Mouse (Mus musculus): ENCODE results near the gene Tsen54. TPM values are rescaled to one million over a fixed set of nuclear protein-coding genes. Genes with fewer than 3 reads are reported as not detected.
"Not testable (repeated sequence)": the region's sequence is repeated elsewhere in the genome, so short reads cannot be mapped to it uniquely, and the experiment has no call there.

The Tsen54 gene
- polyA plus RNA-seq, 1 experiment from 2014 or later, result 23.0 TPM

- Histone ChIP-seq H3K36me3 (peaks cover 16% of the 10 kb centered on the region), H3K27ac (ENCODE audit: poor library complexity, severe bottlenecking) (peak overlapping the region; percentile 97), H3K4me2 (no peak overlapping the region), H3K27me3 (replicated peaks) (no peaks in the 10 kb centered on the region), H3K4me3 (no peak overlapping the region), H3K4me1 (replicated peaks) (peaks cover 85% of the 10 kb centered on the region), H3K9me3 (replicated peaks) (peaks cover 6% of the 10 kb centered on the region), H3K9ac (no peak overlapping the region)
- no peak for ATAC-seq (ENCODE audit: insufficient number of reproducible peaks, low FRiP score)
- WGBS, result 83% methylated on average over 6 of the region's 6 CpGs
Observed at GRCm38 (mm10) chr11:115841044-115841443, 26.5 kb downstream of the Tsen54 start.

GRCm38 (mm10) chr11:115841961-115842550, 27.5 kb downstream of the Tsen54 start:
- under 1% methylated on average over 6 of the region's 6 CpGs for WGBS
- Histone ChIP-seq H3K4me3 (no peak overlapping the region), H3K9ac (peak overlapping the region; percentile 43), H3K36me3 (peaks cover 27% of the 10 kb centered on the region), H3K27me3 (replicated peaks) (no peaks in the 10 kb centered on the region), H3K4me1 (replicated peaks) (peaks cover 75% of the 10 kb centered on the region), H3K27ac (ENCODE audit: poor library complexity, severe bottlenecking) (peak overlapping the region; percentile 97), H3K4me2 (peak overlapping the region; percentile 42), H3K9me3 (replicated peaks) (peaks cover 6% of the 10 kb centered on the region)
- ATAC-seq (ENCODE audit: insufficient number of reproducible peaks, low FRiP score), result peak; percentile 86

GRCm38 (mm10) chr11:115843141-115843890, 28.8 kb downstream of the Tsen54 start:
- Histone ChIP-seq H3K4me3 (no peak overlapping the region), H3K9ac (peak overlapping the region; percentile 43; the same call in 1 of the 2 replicates), H3K27ac (ENCODE audit: poor library complexity, severe bottlenecking) (peak overlapping the region; percentile 97), H3K36me3 (peaks cover 39% of the 10 kb centered on the region), H3K4me2 (peak overlapping the region; percentile 42; the same call in 1 of the 2 replicates), H3K27me3 (replicated peaks) (no peaks in the 10 kb centered on the region), H3K9me3 (replicated peaks) (peaks cover 6% of the 10 kb centered on the region), H3K4me1 (replicated peaks) (peaks cover 63% of the 10 kb centered on the region)
- 84% methylated on average over 11 of the region's 14 CpGs for whole genome bisulfite sequencing
- ATAC-seq (ENCODE audit: insufficient number of reproducible peaks, low FRiP score), result no peak

- Histone ChIP-seq H3K36me3 (peaks cover 45% of the 10 kb centered on the region), H3K9ac (no peak overlapping the region), H3K27ac (ENCODE audit: poor library complexity, severe bottlenecking) (peak overlapping the region; percentile 97), H3K4me2 (no peak overlapping the region), H3K4me3 (no peak overlapping the region), H3K4me1 (replicated peaks) (peaks cover 57% of the 10 kb centered on the region), H3K27me3 (replicated peaks) (no peaks in the 10 kb centered on the region), H3K9me3 (replicated peaks) (peaks cover 6% of the 10 kb centered on the region)
- WGBS, result 88% methylated on average over 5 of the region's 5 CpGs
- ATAC-seq (ENCODE audit: insufficient number of reproducible peaks, low FRiP score), result no peak
Observed at GRCm38 (mm10) chr11:115843891-115844239, 29.3 kb downstream of the Tsen54 start.

GRCm38 (mm10) chr11:115844240-115844639, 29.7 kb downstream of the Tsen54 start:
- 78% methylated on average over 8 of the region's 8 CpGs for WGBS
- no peak for ATAC-seq (ENCODE audit: insufficient number of reproducible peaks, low FRiP score)
- H3K4me2 ChIP-seq, result no peak overlapping the region
- H3K4me1 ChIP-seq (replicated peaks), result peaks cover 53% of the 10 kb centered on the region
- H3K9me3 ChIP-seq (replicated peaks), result peaks cover 6% of the 10 kb centered on the region
- peak overlapping the region; percentile 97; the same call in 1 of the 2 replicates for H3K27ac ChIP-seq (ENCODE audit: poor library complexity, severe bottlenecking)
- H3K27me3 ChIP-seq (replicated peaks), result no peaks in the 10 kb centered on the region
- peaks cover 48% of the 10 kb centered on the region for H3K36me3 ChIP-seq
- H3K4me3 ChIP-seq, result no peak overlapping the region
- H3K9ac ChIP-seq, result peak overlapping the region; percentile 36; the same call in 1 of the 2 replicates

GRCm38 (mm10) chr11:115845819-115846218, 31.3 kb downstream of the Tsen54 start:
- Histone ChIP-seq H3K9ac (no peak overlapping the region), H3K36me3 (peaks cover 64% of the 10 kb centered on the region), H3K27me3 (replicated peaks) (no peaks in the 10 kb centered on the region), H3K4me1 (replicated peaks) (peaks cover 41% of the 10 kb centered on the region), H3K9me3 (replicated peaks) (peaks cover 6% of the 10 kb centered on the region), H3K4me3 (no peak overlapping the region), H3K27ac (ENCODE audit: poor library complexity, severe bottlenecking) (no peak overlapping the region), H3K4me2 (no peak overlapping the region)
- WGBS, result 99% methylated on average over 2 of the region's 2 CpGs
- ATAC-seq (ENCODE audit: insufficient number of reproducible peaks, low FRiP score), result no peak

- H3K36me3 ChIP-seq, result peaks cover 67% of the 10 kb centered on the region
Observed at GRCm38 (mm10) chr11:115854674-115855073, 40.1 kb downstream of the Tsen54 start.

GRCm38 (mm10) chr11:115857146-115857545, 42.6 kb downstream of the Tsen54 start:
- 87% methylated on average over 4 of the region's 4 CpGs for WGBS
- peaks cover 43% of the 10 kb centered on the region for H3K36me3 ChIP-seq
- not testable (repeated sequence) for ATAC-seq (ENCODE audit: insufficient number of reproducible peaks, low FRiP score); H3K9ac ChIP-seq; H3K9me3 ChIP-seq (replicated peaks); H3K4me2 ChIP-seq; H3K4me3 ChIP-seq; H3K27ac ChIP-seq (ENCODE audit: poor library complexity, severe bottlenecking)
- H3K4me1 ChIP-seq (replicated peaks), result peaks cover 16% of the 10 kb centered on the region
- peaks cover 51% of the 10 kb centered on the region for H3K27me3 ChIP-seq (replicated peaks)

More at GRCm38 (mm10) chr11:115854674-115855073, 40.1 kb downstream of the Tsen54 start:
- Histone ChIP-seq H3K27ac (ENCODE audit: poor library complexity, severe bottlenecking) (no peak overlapping the region), H3K4me3 (no peak overlapping the region), H3K4me2 (no peak overlapping the region), H3K9ac (no peak overlapping the region), H3K27me3 (replicated peaks) (peaks cover 27% of the 10 kb centered on the region), H3K4me1 (replicated peaks) (peaks cover 13% of the 10 kb centered on the region), H3K9me3 (replicated peaks) (peaks cover 6% of the 10 kb centered on the region)
- 80% methylated on average over 6 of the region's 6 CpGs for WGBS
- ATAC-seq (ENCODE audit: insufficient number of reproducible peaks, low FRiP score), result no peak

- no peak overlapping the region for H3K27ac ChIP-seq (ENCODE audit: poor library complexity, severe bottlenecking)
- H3K27me3 ChIP-seq (replicated peaks), result peaks cover 57% of the 10 kb centered on the region
- H3K4me3 ChIP-seq, result no peak overlapping the region
- 65% methylated on average over 13 of the region's 13 CpGs for WGBS
- H3K4me1 ChIP-seq (replicated peaks), result peaks cover 16% of the 10 kb centered on the region
- no peak overlapping the region for H3K4me2 ChIP-seq
- H3K9ac ChIP-seq, result no peak overlapping the region
- peaks cover 6% of the 10 kb centered on the region for H3K9me3 ChIP-seq (replicated peaks)
- peaks cover 35% of the 10 kb centered on the region for H3K36me3 ChIP-seq
- no peak for ATAC-seq (ENCODE audit: insufficient number of reproducible peaks, low FRiP score)
Observed at GRCm38 (mm10) chr11:115857936-115858335, 43.4 kb downstream of the Tsen54 start.

- Histone ChIP-seq H3K4me3 (peak within 1 kb of the TSS; percentile 47), H3K27ac (ENCODE audit: poor library complexity, severe bottlenecking) (no peak within 1 kb of the TSS), H3K9ac (peak within 1 kb of the TSS; percentile 57), H3K36me3 (peaks cover 31% of the 10 kb centered on the region), H3K9me3 (replicated peaks) (peaks cover 6% of the 10 kb centered on the region), H3K27me3 (replicated peaks) (peaks cover 61% of the 10 kb centered on the region), H3K4me1 (replicated peaks) (peaks cover 16% of the 10 kb centered on the region), H3K4me2 (peak within 1 kb of the TSS; percentile 73)
- no peak for ATAC-seq (ENCODE audit: insufficient number of reproducible peaks, low FRiP score)
- 12% methylated on average over 27 of the region's 27 CpGs for WGBS
Observed at GRCm38 (mm10) chr11:115858354-115858753, 43.8 kb downstream of the Tsen54 start, which contains the start of gene Myo15b. Myo15b (plus strand) TSS chr11:115858406.

- Histone ChIP-seq H3K4me2 (peak overlapping the region; percentile 73), H3K36me3 (peaks cover 21% of the 10 kb centered on the region), H3K27ac (ENCODE audit: poor library complexity, severe bottlenecking) (no peak overlapping the region), H3K9me3 (replicated peaks) (peaks cover 6% of the 10 kb centered on the region), H3K4me3 (peak overlapping the region; percentile 47), H3K9ac (peak overlapping the region; percentile 57), H3K4me1 (replicated peaks) (peaks cover 16% of the 10 kb centered on the region), H3K27me3 (replicated peaks) (peaks cover 62% of the 10 kb centered on the region)
- 1% methylated on average over 75 of the region's 75 CpGs for WGBS
- peak; percentile 73 for ATAC-seq (ENCODE audit: insufficient number of reproducible peaks, low FRiP score)
Observed at GRCm38 (mm10) chr11:115859143-115859945, 44.8 kb downstream of the Tsen54 start.
